Mouse (Mus musculus): Measurements from ENCODE around the gene Tnik.

Tnik gene

DNA sequence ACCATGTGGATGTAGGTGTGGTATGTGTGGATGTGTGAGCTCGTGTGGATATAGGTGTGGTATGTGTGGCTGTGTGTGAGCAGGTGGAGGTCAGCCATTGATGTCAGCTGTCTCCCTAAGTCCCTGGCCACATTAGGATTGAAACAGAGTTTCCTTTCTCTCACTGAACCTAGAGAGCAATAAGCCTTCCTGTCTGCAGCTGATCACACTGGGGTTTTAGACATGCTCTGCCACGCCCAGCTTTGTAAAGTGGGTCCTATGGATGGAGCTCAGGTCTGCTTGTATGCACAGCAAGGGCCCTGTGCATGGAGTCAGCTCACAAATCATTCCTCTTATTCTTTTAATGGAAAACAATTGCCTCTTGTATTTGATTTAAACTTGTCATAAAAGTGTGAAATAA lies 95.4 kb downstream of the Tnik start:
- no peak for DNase-seq

DNA sequence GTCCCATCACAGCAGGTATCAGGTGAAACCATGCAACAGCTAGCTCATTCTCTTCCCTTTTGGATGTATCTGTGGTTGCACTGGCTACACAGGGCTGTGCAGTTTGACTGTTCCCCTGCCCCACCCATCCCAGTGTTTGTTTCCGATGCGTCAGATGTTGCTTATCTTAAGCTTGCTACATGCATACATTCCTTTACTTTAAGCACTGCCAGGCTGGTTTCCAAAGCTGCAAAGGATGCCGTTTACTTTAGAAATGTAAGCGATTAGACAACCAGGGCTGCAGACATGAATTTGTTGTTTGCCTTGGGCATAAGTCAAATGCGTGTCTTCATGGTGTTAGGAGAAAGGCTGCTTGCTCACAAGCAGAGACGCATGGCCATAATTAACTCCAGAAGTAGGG lies 96.1 kb downstream of the Tnik start:
- DNase-seq, result no peak

DNA sequence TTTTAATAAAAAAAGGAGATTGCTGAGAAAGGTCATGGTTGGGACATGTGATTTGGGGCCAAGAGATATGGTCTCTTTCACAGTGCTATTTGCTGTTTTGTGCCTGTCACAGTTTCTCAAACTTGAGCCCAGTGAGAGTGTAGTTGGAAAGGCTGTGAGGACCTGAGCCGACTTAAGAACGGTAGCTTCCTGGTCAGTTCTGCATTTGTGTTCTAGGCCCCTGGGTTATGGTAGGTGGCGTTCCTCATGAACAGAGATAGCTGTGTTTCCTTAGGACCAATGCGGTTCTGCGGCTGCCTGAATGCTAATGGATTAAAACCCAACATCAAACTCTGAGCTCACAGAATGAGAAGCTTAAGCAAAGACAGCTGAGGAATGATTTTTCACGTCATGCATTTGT lies 98.0 kb downstream of the Tnik start:
- DNase-seq, result no peak

DNA sequence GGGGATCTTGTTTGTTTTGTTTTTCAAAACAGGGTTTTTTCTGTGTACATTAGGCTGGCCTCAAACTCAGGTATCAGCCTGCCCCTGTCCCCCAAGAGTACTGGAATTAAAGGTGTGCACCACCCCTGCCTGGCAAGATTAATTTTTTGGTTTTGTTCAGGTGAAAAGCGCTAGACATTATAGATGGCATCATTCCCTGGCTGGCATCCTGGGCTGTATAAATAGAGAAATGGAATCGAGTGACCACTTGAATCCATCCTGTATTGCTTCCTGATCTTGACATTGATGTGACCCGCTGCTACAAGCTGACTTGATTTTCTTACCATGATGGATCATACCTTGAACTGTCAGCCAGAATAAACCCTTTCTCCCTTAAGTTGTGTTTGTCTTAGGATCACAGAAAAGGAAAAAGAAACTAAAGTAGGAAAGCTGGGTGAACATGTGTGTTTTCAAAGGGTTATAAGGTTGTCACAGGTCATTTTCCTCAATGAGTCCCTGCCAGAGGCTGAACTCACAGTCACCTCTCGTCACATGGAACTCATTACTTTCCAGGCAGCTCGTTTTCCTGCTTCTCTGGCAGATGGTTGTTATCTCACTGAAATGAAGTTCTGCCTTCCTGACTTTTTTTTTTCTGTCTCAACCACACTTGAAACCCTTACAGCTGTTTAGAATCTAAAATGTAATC lies 100.6 kb downstream of the Tnik start:
- no peak for DNase-seq

DNA sequence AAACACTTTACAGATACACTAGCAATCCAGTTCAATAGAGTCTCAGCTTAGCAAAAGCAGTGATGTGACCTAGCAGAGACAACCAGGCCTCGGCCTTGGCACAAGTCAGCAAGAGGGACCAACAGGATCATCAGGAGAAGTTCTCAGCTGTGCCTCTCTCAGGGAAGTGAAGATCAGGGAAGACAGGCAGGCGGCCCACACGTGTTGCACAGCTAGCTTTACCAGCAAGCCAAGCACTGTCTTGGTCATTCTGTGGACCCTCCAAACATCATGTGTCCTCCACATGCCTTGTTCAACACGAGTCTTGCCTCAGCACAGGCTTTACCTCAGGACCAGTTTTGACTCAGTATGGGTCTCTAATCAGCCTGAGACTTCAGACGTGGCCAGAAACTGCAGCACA lies 105.7 kb downstream of the Tnik start:
- no peak for DNase-seq

DNA sequence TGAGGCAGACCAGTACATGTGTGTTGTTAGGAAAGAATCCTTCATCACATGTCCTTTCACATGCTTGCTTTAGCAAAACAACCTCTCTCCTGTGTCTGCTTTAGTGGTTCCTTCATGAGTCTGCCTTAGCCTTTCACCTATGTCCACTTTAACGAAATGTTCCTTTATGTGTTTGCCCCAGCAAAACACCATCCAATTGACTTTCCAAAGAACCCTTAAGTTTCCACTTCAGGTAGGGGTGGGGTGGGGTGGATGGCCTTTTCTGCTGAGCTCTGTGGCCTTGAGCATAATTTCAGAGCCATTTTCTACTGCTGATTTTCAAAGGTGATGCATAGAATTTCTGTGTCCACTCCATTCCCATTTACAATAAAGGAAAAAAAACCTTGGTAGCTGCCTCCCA lies 106.3 kb downstream of the Tnik start:
- DNase-seq, result no peak

DNA sequence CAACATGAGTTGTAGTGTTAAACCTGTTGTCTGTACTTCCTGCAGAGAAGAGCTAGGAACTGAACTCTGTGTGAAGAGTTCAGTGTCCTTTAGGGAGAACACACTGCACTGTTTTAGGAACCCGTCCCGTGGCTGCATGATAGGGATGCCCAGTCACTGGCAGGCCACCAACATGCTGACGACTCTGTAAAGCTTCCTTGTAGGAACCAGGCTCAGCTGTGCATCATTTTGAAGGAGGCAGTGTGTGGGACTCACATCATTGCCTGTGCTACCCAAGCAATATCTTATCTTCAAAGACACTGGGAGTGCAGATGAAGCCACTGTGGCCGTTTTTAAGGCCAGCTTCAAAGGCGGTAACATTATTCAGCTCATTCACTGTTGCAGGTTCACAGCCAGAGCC lies 106.7 kb downstream of the Tnik start:
- DNase-seq, result no peak

DNA sequence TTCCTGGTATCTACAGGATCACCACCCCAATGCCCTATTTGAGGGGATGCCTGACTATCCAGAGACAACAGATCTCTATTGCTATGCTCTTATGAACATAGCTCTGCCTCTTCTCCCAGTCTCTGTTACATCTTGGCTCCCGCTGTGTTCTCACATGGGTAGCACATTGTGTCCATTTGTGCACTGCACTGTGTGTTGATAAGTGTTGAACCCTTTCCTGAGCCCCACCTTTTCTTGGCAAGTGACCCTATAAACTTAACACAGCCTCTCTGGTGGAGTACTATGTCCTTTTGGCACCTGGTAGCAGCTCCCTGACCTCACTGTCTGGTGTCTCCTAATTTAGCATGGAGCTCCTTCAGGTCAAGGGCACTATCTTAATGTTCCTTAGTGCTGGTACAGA lies 108.6 kb downstream of the Tnik start:
- no peak for DNase-seq

DNA sequence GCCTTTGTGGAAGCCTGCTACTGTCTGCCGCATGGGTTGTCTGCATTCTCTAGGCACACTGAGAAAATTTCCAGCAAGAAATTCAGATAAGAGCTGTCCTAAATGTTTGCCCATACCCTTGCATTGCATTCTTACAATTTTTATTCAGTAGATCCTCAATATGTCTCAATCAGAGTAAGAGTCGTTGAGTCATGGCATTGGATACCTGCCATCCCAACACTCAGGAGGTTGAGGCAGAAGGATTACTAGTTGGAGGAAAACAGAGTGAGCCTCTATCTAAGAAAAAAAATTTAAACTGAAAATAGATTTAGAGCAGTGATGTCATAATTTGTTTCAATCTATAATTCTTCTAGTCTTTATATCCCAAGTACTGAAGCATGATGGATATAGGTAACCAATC lies 109.4 kb downstream of the Tnik start:
- no peak for DNase-seq

DNA sequence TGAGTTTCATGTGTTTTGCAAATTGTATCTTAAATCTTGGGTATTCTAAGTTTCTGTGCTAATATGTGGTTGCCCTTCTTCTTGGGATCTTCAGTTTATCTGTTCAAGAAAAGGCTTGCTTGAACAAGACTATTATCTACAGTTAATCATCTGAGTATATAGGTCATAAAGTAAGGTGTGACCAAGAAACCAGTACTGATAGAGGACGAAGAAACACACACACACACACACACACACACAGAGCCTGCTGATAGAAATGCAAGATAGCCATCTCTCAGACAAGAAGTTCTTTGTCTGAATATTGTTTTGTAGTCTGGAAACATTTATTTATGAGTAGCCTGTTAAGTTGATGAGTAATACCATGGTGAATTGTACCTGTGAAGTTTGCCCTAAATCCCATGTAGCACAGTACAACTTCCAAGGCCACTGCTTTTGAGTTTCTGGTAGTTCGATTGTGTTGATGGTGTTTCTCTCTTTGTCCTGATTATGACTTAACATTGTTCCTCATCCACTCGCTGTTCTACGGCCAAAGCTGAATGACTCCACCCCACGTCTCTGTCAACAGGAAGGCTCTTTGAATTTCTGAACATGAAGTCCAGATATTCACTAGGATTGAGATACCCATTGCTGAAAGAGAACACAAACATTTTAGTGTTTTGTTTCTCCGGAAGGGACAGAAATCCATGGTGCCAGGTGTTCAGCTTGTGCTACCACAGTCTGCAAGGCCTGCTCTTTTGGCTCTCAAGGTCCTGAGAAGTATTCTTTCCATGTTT lies 111.9 kb downstream of the Tnik start:
- no peak for DNase-seq

DNA sequence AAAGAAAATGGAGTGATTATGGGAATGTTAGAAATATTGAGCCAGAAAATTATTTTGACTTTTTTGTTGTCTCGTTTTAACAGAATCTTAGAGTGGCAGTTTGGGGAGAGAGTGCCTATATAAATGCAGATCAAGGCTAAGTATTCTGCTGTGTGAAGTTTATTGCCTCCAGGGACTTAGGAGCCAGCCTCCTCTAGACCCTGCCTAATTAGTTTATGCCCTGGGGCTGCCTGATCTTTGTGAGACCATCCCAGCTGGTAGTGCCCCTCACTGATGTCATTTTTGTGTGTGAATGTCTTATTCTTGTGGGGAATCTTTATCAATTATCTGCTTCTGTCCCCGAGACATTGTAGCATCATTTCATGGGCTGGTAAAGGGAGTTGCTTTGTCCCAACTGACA lies 117.2 kb downstream of the Tnik start:
- DNase-seq, result no peak

DNA sequence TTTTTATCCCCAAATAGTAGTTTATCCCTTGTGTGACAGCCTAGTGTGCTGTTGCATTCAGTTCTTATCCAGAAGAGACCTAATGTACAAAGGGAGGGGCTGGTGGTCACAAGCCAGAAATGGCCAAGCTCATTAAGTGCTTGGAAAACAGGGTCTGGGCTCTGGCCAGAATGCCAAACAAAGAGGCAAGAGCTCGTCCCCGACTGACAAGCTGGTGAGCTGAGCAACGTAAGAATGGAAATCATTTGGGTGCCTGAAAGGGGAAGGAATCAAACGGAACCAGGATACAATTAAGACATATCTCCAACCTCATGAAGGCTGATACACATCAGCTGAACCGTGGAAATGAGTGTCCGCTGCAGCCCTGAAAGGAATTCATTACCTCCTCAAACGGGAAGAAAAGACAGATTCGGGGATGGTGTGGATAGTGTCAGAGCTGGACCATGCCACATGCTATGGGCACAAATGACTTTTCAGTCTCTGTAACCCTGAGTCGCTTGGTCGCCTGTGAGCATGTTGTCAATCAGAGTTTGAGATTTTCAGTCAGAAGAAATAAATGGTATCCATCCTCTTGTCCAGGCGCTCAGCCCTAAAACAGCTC lies 120.6 kb downstream of the Tnik start:
- DNase-seq, result no peak

DNA sequence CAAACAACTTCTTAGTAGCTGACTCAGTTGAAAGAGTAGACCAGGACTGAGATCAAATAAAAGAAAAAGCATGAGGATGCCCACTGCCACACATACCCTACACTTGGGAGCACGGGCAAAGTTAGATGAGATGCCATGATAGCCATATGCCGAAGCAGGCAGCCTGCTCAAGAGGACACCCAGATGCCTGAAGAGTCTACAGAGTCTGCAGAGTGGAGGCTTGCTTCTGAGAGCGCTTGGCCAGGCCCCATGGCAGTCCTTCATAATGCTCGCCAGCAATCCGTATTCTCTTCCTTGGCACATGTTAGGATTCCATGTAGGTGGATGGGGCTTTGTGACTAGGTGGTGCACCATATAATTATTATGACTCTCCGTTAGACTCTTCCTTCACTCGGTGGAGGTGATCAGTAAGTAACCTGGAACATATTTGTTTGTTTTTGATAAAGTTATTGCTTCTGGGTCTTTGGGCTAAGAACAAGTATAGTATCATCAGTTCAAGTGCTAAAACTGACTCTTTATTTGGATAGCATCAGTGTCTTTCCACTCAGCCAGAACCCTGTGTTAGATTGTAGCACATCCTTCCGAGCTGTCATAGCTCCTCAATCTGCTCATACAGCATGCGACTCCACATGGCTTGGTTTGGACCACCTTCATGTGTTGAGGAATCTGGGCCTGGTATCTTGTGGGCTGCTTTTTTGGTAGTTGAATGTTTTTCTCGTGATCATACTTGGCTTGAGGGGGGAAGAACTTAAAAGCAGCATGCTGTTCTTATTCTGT lies 122.4 kb downstream of the Tnik start:
- no peak for DNase-seq

DNA sequence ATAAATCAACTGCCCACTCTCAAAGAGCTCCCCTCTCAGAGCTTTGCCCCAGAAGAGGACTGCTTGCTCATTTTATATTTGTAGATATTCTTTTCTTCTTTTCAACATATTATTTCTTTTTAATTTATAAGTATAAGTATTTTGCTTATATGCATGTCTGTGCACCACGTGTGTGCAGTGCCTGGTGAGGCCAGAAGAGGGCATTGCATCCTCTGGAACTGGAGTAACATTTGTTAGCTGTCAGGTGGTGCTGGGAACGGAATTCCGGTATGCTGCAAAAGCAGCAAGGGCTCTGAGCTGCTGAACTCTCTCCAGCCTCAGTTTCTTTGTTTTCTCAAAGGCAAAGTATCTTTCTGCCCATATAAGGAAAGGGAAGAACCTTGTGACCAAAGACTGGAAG lies 125.5 kb downstream of the Tnik start:
- no peak for DNase-seq

DNA sequence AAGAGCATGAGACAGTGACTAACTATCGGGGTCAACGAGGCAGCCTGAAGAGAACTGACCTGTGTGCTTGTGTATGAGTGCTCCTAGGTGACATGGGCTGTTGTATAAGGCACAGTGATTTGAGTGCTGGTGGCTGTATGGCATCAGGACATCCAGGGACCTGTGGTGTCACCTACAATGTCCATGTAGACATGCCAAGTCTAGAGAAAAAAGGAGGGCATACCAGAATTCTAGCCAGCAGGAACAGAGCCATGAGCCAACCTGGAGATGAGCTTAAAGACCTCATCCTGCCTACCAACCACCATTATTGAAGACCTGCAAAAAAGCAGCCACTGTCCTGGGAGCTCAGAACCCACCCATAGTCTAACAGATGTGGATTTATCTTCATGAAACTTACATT lies 127.2 kb downstream of the Tnik start:
- DNase-seq, result no peak

DNA sequence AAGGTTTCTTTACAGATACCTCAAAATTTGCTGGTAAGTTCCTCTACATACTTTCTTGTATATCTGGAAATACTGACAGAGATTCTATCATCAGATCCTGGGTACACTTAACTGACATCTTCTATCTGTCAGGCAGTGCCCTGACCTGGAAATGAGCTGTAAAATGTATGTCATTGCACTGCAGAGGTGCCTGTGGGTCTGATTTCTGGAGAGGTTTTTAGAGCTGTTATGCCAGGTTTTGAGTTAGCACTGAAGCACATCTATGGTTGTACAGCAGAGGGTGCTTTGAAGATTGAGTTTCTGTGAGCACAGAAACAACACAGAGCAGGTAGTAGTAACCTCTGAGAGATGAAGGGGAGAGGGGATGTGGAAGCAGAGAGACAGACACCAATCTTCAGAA lies 129.5 kb downstream of the Tnik start:
- DNase-seq, result no peak

DNA sequence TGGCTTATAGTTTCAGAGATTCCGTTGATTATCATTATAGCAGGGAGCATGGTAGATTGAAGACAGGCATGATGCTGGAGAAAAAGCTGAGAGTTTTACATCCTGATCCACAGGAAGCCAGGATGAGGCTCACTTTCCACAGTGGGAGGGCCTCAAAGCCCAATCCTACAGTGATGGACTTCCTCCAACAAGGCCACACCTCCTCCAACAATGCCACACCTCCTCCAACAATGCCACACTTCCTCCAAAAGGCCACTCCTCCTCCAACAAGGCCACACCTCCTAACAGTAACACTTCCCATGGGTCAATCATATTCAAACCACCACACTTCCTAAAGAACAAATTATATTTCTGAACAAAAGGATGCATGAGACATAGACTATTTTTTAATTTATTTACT lies 135.8 kb downstream of the Tnik start:
- no peak for DNase-seq

DNA sequence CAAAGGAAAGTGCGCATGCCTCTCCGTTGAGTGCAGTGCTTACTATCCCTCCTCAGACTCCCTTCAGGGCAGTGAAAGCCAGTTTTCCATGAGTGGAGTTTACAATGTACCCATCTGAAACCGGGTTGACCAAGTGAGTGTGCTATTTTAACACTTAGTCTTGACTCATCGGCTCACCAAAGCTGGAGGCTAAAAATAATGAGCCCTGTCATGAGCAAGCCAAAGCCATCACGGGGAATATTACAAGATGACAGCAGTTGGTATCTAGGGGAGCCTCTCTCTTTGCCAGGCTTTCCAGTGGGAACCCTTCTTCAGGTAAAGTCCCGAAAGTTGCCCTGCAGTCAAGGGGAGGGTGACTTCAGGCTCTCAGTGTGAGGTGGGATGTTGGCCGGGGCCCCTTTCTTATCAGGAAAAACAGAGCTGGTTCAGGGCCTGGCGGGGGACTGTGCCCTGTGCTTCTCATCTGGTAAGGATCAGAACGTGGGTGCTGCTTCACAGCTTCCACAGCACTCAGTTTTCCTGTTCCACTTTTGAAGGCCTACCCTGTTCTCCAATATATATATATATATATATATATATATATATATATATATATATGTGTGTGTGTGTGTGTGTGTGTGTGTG lies 136.7 kb downstream of the Tnik start:
- no peak for DNase-seq

DNA sequence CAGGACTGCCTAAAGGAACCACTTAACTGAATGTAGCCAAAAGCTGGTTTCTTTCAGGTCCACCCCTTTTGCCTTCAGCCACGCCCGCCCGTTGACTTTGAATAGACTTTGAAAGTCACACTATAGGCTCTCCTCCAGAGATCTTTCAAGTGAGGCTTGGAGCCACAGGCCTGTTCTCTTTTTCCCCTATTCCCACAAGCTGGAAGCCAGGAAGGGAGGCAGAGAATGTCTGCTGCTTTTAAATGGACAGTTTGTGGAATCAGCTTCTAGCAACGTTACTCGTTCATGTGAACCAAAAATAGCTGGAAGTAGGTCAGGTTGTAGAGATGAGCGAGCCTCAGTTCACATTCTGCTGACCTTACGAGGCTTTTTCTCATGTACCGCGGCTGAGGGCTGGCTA lies 138.3 kb downstream of the Tnik start:
- no peak for DNase-seq

DNA sequence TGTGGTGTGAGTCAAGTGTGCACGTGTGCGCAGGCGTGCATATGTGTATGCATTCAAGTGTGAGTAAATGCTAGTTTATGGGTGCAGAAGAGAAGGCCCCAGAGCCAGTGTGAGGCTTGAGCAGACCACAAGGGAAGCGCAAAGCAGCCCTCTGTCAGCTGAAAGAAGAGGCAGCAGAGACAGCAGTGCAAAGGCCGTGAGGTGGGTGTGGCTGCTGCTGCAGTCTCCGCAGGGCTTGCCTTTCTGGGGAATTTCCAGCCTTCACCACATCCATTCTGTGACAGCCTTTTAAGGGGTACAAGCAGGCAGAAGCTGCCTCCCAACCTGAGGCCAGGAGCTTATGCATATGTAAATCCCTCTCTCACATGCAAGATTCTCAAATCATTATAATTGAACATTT lies 139.2 kb downstream of the Tnik start:
- DNase-seq, result peak in 1 of 2 experiments; percentile 4

DNA sequence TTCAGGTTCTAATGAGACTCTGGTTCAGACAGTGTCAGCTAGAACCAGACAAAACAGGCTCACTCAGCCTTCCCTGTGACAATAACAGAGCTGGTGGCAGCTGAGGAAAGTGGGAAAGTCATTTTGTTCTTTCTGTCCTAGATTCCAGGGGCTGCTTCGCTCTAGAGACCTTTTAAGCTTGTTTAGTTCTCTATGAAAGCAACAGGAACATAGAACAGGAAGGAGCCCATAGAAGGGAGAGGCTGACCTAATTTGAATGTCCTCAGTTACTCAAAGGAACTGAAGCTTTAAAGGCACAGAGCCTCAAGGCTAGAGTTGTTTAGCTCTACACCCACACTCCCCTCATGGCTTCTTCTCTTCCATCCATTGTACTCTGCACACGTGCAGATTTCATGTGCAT lies 142.4 kb downstream of the Tnik start:
- DNase-seq, result no peak

DNA sequence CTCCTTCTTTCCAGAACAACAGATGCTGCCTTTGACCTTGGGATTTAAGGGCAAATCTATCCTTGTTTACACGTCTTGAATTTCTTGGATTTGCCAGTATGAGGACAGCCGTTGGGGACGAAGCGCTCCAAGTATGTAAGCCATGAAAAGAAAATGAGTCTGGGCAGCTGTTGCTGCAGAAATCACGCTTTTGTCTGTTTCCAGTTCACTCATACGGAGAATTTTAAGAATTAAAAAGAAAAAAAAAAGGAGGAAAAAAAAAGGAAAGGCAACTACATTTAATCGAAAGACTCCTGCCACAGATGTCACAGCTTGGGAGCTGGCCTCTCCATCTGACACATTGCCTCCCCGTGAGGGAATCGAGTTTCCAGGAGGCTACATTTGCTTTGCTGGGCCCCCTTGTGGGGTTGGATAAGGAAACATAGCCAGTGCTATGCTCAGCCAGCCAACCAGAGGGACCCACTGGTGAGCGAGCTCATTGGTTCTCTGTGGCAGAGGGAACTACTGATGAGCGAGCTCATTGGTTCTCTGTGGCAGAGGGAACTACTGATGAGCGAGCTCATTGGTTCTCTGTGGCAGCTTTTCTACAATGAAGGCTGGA lies 145.9 kb downstream of the Tnik start:
- DNase-seq, result peak; percentile 33 to 43

DNA sequence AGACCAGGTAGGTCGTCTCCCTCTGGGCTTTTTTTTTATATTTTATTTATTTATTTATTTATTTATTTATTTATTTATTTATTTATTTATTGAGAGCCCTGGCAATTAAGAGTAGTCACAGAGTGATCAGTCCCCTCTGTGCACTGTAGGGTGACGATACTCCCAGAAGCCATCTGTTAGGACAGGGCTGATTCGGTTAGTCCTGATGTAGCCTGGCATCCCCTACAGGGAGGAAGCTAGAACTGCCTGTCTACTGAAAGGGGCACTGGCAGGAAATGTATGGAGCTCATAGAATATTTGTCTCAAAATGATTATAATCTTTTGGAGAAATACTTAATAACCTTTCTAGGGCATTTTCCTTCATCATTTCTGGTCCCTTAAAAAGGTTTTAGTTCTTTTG lies 147.3 kb downstream of the Tnik start:
- no peak for DNase-seq
